Mouse (Mus musculus) stomach, postnatal 0 days (tissue): Measurements from ENCODE around the gene Itprip.

Experiments used
- CTCF ChIP-seq: IDR thresholded peaks from 2 replicates; pipeline ENCODE4 v1.5.1; 2016; ENCODE audit warnings: antibody characterized with exemption, low read depth, mild to moderate bottlenecking, moderate library complexity
- EP300 ChIP-seq: optimal IDR thresholded peaks from 2 replicates; pipeline ENCODE3; 2016; ENCODE audit warnings: antibody characterized with exemption

- TF ChIP-seq CTCF (no peak), EP300 (no peak)
Observed at GRCm38 (mm10) chr19:47939361-47939760, 20.3 kb upstream of the Itprip start.
